Mouse (Mus musculus): ENCODE results near the gene Dcaf1. TPM values are rescaled to one million over a fixed set of nuclear protein-coding genes. Genes with fewer than 3 reads are reported as not detected.
A peak's percentile ranks its signal among the peaks of the same experiment; 100 is the strongest.

Gene Dcaf1
- 4.8 and 27.9 TPM in 2 replicates for total RNA-seq (2015; ENCODE audit: low replicate concordance)
- total RNA-seq (2017; ENCODE audit: low replicate concordance), result 16.5 and 19.1 TPM in 2 replicates

- ATAC-seq (replicated peaks; ENCODE audit: low FRiP score, poor library complexity, severe bottlenecking), result peak; percentile 94
Measured at GRCm38 (mm10) chr9:106821618-106822380, at the start of gene Dcaf1. Gene Dcaf1, plus strand, starts transcription at chr9:106821874.

- ATAC-seq (replicated peaks; ENCODE audit: low FRiP score, poor library complexity, severe bottlenecking), result no peak
Measured at GRCm38 (mm10) chr9:106776116-106776515, 45.6 kb upstream of the Dcaf1 start.

GRCm38 (mm10) chr9:106777423-106777822 lies 44.3 kb upstream of the Dcaf1 start:
- no peak for ATAC-seq (replicated peaks; ENCODE audit: low FRiP score, poor library complexity, severe bottlenecking)

GRCm38 (mm10) chr9:106778319-106778718 lies 43.4 kb upstream of the Dcaf1 start:
- no peak for ATAC-seq (replicated peaks; ENCODE audit: low FRiP score, poor library complexity, severe bottlenecking)

GRCm38 (mm10) chr9:106780086-106780485 lies 41.6 kb upstream of the Dcaf1 start:
- ATAC-seq (replicated peaks; ENCODE audit: low FRiP score, poor library complexity, severe bottlenecking), result no peak

GRCm38 (mm10) chr9:106783554-106783953 lies 38.1 kb upstream of the Dcaf1 start:
- no peak for ATAC-seq (replicated peaks; ENCODE audit: low FRiP score, poor library complexity, severe bottlenecking)

GRCm38 (mm10) chr9:106785206-106785605 lies 36.5 kb upstream of the Dcaf1 start:
- no peak for ATAC-seq (replicated peaks; ENCODE audit: low FRiP score, poor library complexity, severe bottlenecking)

- no peak for ATAC-seq (replicated peaks; ENCODE audit: low FRiP score, poor library complexity, severe bottlenecking)
Measured at GRCm38 (mm10) chr9:106787979-106788811, 33.5 kb upstream of the Dcaf1 start.

- peak; percentile 81 for ATAC-seq (replicated peaks; ENCODE audit: low FRiP score, poor library complexity, severe bottlenecking)
Measured at GRCm38 (mm10) chr9:106788812-106789321, 32.8 kb upstream of the Dcaf1 start, which contains the start of gene Rad54l2. Gene Rad54l2, minus strand, starts transcription at chr9:106789194.

- peak; percentile 64 for ATAC-seq (replicated peaks; ENCODE audit: low FRiP score, poor library complexity, severe bottlenecking)
Measured at GRCm38 (mm10) chr9:106789363-106789762, 32.3 kb upstream of the Dcaf1 start.

- ATAC-seq (replicated peaks; ENCODE audit: low FRiP score, poor library complexity, severe bottlenecking), result no peak
Measured at GRCm38 (mm10) chr9:106790831-106791230, 30.8 kb upstream of the Dcaf1 start.

GRCm38 (mm10) chr9:106806503-106806902 lies 15.2 kb upstream of the Dcaf1 start:
- ATAC-seq (replicated peaks; ENCODE audit: low FRiP score, poor library complexity, severe bottlenecking), result no peak

- no peak for ATAC-seq (replicated peaks; ENCODE audit: low FRiP score, poor library complexity, severe bottlenecking)
Measured at GRCm38 (mm10) chr9:106818191-106818590, 3.5 kb upstream of the Dcaf1 start.

GRCm38 (mm10) chr9:106819201-106819600 lies 2.5 kb upstream of the Dcaf1 start:
- ATAC-seq (replicated peaks; ENCODE audit: low FRiP score, poor library complexity, severe bottlenecking), result no peak

GRCm38 (mm10) chr9:106821050-106821617 lies 540 bp upstream of the Dcaf1 start:
- ATAC-seq (replicated peaks; ENCODE audit: low FRiP score, poor library complexity, severe bottlenecking), result no peak

- ATAC-seq (replicated peaks; ENCODE audit: low FRiP score, poor library complexity, severe bottlenecking), result peak; percentile 92
Measured at GRCm38 (mm10) chr9:106822381-106823104, 869 bp downstream of the Dcaf1 start.

GRCm38 (mm10) chr9:106840569-106840968 lies 18.9 kb downstream of the Dcaf1 start:
- no peak for ATAC-seq (replicated peaks; ENCODE audit: low FRiP score, poor library complexity, severe bottlenecking)

- no peak for ATAC-seq (replicated peaks; ENCODE audit: low FRiP score, poor library complexity, severe bottlenecking)
Measured at GRCm38 (mm10) chr9:106842800-106843199, 21.1 kb downstream of the Dcaf1 start.

GRCm38 (mm10) chr9:106856664-106857063 lies 35.0 kb downstream of the Dcaf1 start:
- ATAC-seq (replicated peaks; ENCODE audit: low FRiP score, poor library complexity, severe bottlenecking), result no peak

- no peak for ATAC-seq (replicated peaks; ENCODE audit: low FRiP score, poor library complexity, severe bottlenecking)
Measured at GRCm38 (mm10) chr9:106858036-106858435, 36.4 kb downstream of the Dcaf1 start.
